Mouse (Mus musculus): ENCODE measurements around the gene Bahcc1.

- TF ChIP-seq POLR2A (IDR thresholded peaks at IDR 0.05; ENCODE audit: insufficient read depth, low read depth, low read length) = no peak
- TF ChIP-seq CTCF (IDR thresholded peaks at IDR 0.05; ENCODE audit: insufficient read depth, low read depth, low read length) = no peak
Measured at GRCm38 (mm10) chr11:120238306-120238705, 5.6 kb downstream of the Bahcc1 start.
